Mouse (Mus musculus): Measurements from ENCODE around the gene Slc1a7.

DNA sequence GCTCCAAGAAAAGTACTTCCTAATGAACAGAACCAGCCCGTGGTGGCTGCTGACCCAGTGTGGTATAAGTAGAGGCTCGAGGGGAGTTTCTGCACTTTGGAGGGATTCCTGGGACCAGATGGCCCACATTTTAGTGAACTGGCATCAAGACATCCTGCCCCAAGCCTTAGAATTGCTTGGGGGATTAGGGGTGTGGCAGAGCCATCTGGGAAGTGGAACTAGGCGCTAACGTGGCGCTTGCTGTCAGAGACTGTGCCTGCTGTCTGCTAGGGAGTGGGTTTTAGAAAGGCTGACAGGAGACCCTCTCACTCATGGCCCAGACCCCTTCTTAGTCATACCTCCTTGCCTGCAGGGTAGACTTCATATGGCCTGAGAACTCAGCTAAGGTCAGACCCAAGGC lies 17.7 kb downstream of the Slc1a7 start:
- no peak for TF ChIP-seq CTCF (IDR thresholded peaks at IDR 0.05; ENCODE audit: extremely low read depth, insufficient read depth, low read length)
- no peak for TF ChIP-seq POLR2A (IDR thresholded peaks at IDR 0.05; ENCODE audit: extremely low read depth, insufficient read depth, low read length)

Measured in cortical plate, adult 2 months (tissue).